Mouse (Mus musculus) layer of hippocampus, postnatal 36 days (tissue): Measurements from ENCODE around the gene Ppp1r1b. TPM values are rescaled to one million over a fixed set of nuclear protein-coding genes. Genes with fewer than 3 reads are reported as not detected.

Experiments used
- DNase-seq, 2 experiments: peaks; one replicate each; pipeline ENCODE4 v3.0.0; 2022
- total RNA-seq, 2 experiments: library from RNA; stranded (reverse); gene quantifications; 2 replicates each; pipeline ENCODE4 v1.2.3; 2021

Ppp1r1b gene
- total RNA-seq, 2 experiments from 2014 or later, result 48.8 to 50.8 TPM

- DNase-seq, result no peak
These were observed 19.7 kb upstream of the Ppp1r1b start for GRCm38 (mm10) chr11:98328371-98329069.

GRCm38 (mm10) chr11:98329081-98329959 is 18.9 kb upstream of the Ppp1r1b start, which contains the start of gene Neurod2:
Neurod2 (minus strand) TSS chr11:98329648.
- DNase-seq, result peak; percentile 86 to 87

GRCm38 (mm10) chr11:98329960-98330744 is 18.1 kb upstream of the Ppp1r1b start:
- no peak for DNase-seq

- DNase-seq, result no peak
These were observed 17.4 kb upstream of the Ppp1r1b start for GRCm38 (mm10) chr11:98330745-98331204.

- no peak for DNase-seq
These were observed 16.8 kb upstream of the Ppp1r1b start for GRCm38 (mm10) chr11:98331401-98331800.

GRCm38 (mm10) chr11:98332186-98332585 is 16.0 kb upstream of the Ppp1r1b start:
- no peak for DNase-seq

GRCm38 (mm10) chr11:98332841-98333240 is 15.4 kb upstream of the Ppp1r1b start:
- DNase-seq, result no peak

GRCm38 (mm10) chr11:98333263-98333696 is 14.9 kb upstream of the Ppp1r1b start:
- DNase-seq, result no peak

- no peak for DNase-seq
These were observed 14.0 kb upstream of the Ppp1r1b start for GRCm38 (mm10) chr11:98333981-98334741.

GRCm38 (mm10) chr11:98335250-98335649 is 13.0 kb upstream of the Ppp1r1b start:
- DNase-seq, result no peak

- DNase-seq, result no peak
These were observed 11.7 kb upstream of the Ppp1r1b start for GRCm38 (mm10) chr11:98336245-98337107.

- peak; percentile 85 to 86 for DNase-seq
These were observed 9.7 kb upstream of the Ppp1r1b start for GRCm38 (mm10) chr11:98338507-98338961.

- DNase-seq, result no peak
These were observed 9.1 kb upstream of the Ppp1r1b start for GRCm38 (mm10) chr11:98339071-98339501.

GRCm38 (mm10) chr11:98339679-98340287 is 8.4 kb upstream of the Ppp1r1b start:
- DNase-seq, result no peak

- DNase-seq, result no peak
These were observed 7.6 kb upstream of the Ppp1r1b start for GRCm38 (mm10) chr11:98340597-98340996.

- no peak for DNase-seq
These were observed 7.0 kb upstream of the Ppp1r1b start for GRCm38 (mm10) chr11:98341174-98341573.

- peak; percentile 96 to 98 for DNase-seq
These were observed 5.9 kb upstream of the Ppp1r1b start for GRCm38 (mm10) chr11:98342000-98342945.

GRCm38 (mm10) chr11:98345253-98345652 is 3.0 kb upstream of the Ppp1r1b start:
- DNase-seq, result peak; percentile 82 to 90

- DNase-seq, result no peak
These were observed 2.0 kb upstream of the Ppp1r1b start for GRCm38 (mm10) chr11:98346168-98346567.
